Mouse (Mus musculus) regulatory T cell (primary cell): ENCODE measurements at regions not wholly inside any gene's neighbourhood (a gene's known extent, or its start where the extent isn't known, plus 50 kb on each side); places are given as distances from the start of the nearest gene placed in this dataset.

Experiments
- in situ Hi-C: fragments of 300-600 bp; cut with MboI, MseI; formaldehyde crosslinking; loops from one replicate; pipeline ENCODE4 v1.15.1; 2025; ENCODE audit warnings: high pct_unique_total_duplicates

GRCm38 (mm10) chr1:61172946-61173345 lies 195.2 kb downstream of the Icos start:
- in situ Hi-C loops, result no loop called here

GRCm38 (mm10) chr1:61175239-61175638 lies 197.5 kb downstream of the Icos start:
- in situ Hi-C loops, result loop anchor here (5.0 kb wide), 1 partner anchor 197 kb away; no protein-coding TSS in a partner anchor

GRCm38 (mm10) chr1:61179461-61179860 lies 201.7 kb downstream of the Icos start:
- in situ Hi-C loops, result loop anchor here (5.0 kb wide), 1 partner anchor 193 kb away; no protein-coding TSS in a partner anchor

- in situ Hi-C loops, result no loop called here
These were observed 203.5 kb downstream of the Icos start for GRCm38 (mm10) chr1:61181099-61181821.

- in situ Hi-C loops, result no loop called here
These were observed 209.8 kb downstream of the Icos start for GRCm38 (mm10) chr1:61187381-61188100.

- in situ Hi-C loops, result no loop called here
These were observed 213.2 kb downstream of the Icos start for GRCm38 (mm10) chr1:61190921-61191320.

GRCm38 (mm10) chr1:61198549-61199062 lies 220.9 kb downstream of the Icos start:
- in situ Hi-C loops, result no loop called here

- in situ Hi-C loops, result no loop called here
These were observed 223.3 kb downstream of the Icos start for GRCm38 (mm10) chr1:61201006-61201405.

- in situ Hi-C loops, result no loop called here
These were observed 224.4 kb downstream of the Icos start for GRCm38 (mm10) chr1:61202079-61202478.

- in situ Hi-C loops, result no loop called here
These were observed 225.4 kb downstream of the Icos start for GRCm38 (mm10) chr1:61203170-61203569.

GRCm38 (mm10) chr1:61203612-61204011 lies 225.9 kb downstream of the Icos start:
- in situ Hi-C loops, result no loop called here

GRCm38 (mm10) chr1:61205137-61205536 lies 227.4 kb downstream of the Icos start:
- in situ Hi-C loops, result no loop called here

GRCm38 (mm10) chr1:61206861-61207380 lies 229.2 kb downstream of the Icos start:
- in situ Hi-C loops, result no loop called here

- in situ Hi-C loops, result no loop called here
These were observed 230.7 kb downstream of the Icos start for GRCm38 (mm10) chr1:61208386-61208785.

- in situ Hi-C loops, result no loop called here
These were observed 243.4 kb downstream of the Icos start for GRCm38 (mm10) chr1:61221131-61221530.

- in situ Hi-C loops, result no loop called here
These were observed 251.2 kb downstream of the Icos start for GRCm38 (mm10) chr1:61228942-61229341.

GRCm38 (mm10) chr1:61233001-61233400 lies 255.3 kb downstream of the Icos start:
- in situ Hi-C loops, result no loop called here

GRCm38 (mm10) chr1:61233476-61234297 lies 256.0 kb downstream of the Icos start:
- in situ Hi-C loops, result no loop called here

GRCm38 (mm10) chr1:61234298-61234682 lies 256.6 kb downstream of the Icos start:
- in situ Hi-C loops, result no loop called here

- in situ Hi-C loops, result no loop called here
These were observed 258.8 kb downstream of the Icos start for GRCm38 (mm10) chr1:61236511-61236910.

- in situ Hi-C loops, result no loop called here
These were observed 260.9 kb downstream of the Icos start for GRCm38 (mm10) chr1:61238668-61239067.

GRCm38 (mm10) chr1:61257561-61257960 lies 279.8 kb downstream of the Icos start:
- in situ Hi-C loops, result no loop called here
